Mouse (Mus musculus) stomach, embryonic 16.5 days (tissue): ENCODE measurements at regions not wholly inside any gene's neighbourhood (a gene's known extent, or its start where the extent isn't known, plus 50 kb on each side); places are given as distances from the start of the nearest gene placed in this dataset.

Experiments used
- ATAC-seq: fragments of 200-750 bp; cut with Nextera tagmentation; 2 replicates; pipeline ENCODE4 v1.8.0; 2017; ENCODE audit warnings: moderate number of reproducible peaks, moderate TSS enrichment; ENCODE audit not compliant: insufficient read depth, low FRiP score
- H3K27ac ChIP-seq: fragments of 300-500 bp; sonication (generic); 2 replicates; pipeline ENCODE4 v1.5.1; 2014; ENCODE audit warnings: low read length
- H3K27me3 ChIP-seq: fragments of 300-500 bp; sonication (generic); 2 replicates; pipeline ENCODE4 v1.6.1; 2014; ENCODE audit warnings: low read length, control low read depth, mixed read lengths; ENCODE audit not compliant: control insufficient read depth, insufficient read depth
- H3K36me3 ChIP-seq: fragments of 300-500 bp; sonication (generic); 2 replicates; pipeline ENCODE4 v1.6.1; 2014; ENCODE audit warnings: low read length; ENCODE audit not compliant: control insufficient read depth, insufficient read depth
- H3K4me1 ChIP-seq: fragments of 300-500 bp; sonication (generic); 2 replicates; pipeline ENCODE4 v1.6.1; 2014; ENCODE audit warnings: low read length, control low read depth, mixed read lengths; ENCODE audit not compliant: control insufficient read depth, insufficient read depth
- H3K4me2 ChIP-seq: fragments of 300-500 bp; sonication (generic); 2 replicates; pipeline ENCODE4 v1.6.1; 2014; ENCODE audit warnings: low read depth, low read length, mixed read lengths
- H3K4me3 ChIP-seq: fragments of 300-500 bp; sonication (generic); replicated peaks from 2 replicates; pipeline ENCODE4 v1.5.1; 2014; ENCODE audit warnings: mild to moderate bottlenecking, low read length
- H3K9ac ChIP-seq: fragments of 300-500 bp; sonication (generic); 2 replicates; pipeline ENCODE4 v1.6.1; 2014; ENCODE audit warnings: low read length
- H3K9me3 ChIP-seq: fragments of 300-500 bp; sonication (generic); replicated peaks from 2 replicates; pipeline ENCODE4 v1.6.1; 2016; ENCODE audit warnings: low read length, control low read depth; ENCODE audit not compliant: control insufficient read depth
- WGBS: fragments of 180-500 bp; shearing (Covaris S2); extraction: QIAGEN DNeasy Blood & Tissue Kit; methylation state at CpG from one replicate; pipeline ENCODE4 v1.1.7; 2014; 5-methylcytosine and 5-hydroxymethylcytosine counted together

DNA sequence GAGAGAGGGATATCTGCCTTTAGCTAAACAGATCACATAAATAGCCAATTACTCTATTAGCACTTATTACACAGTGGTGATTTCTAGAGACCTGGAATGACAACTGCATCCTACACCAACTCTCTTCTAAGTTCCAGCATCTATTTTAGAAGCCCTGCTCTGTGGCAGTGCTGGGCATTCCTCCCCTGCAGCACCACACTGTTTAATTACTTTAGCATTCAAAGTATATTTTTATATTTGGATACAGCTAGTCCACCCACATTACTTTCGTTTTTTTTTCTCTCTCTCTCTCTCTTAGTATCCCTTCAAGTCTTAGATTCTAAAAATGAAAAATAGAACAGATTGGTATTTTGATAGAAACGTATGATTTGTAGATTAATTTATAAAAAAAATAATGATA lies 250.1 kb downstream of the Nova1 start:
- 79% methylated on average over 2 of the region's 2 CpGs for WGBS
- H3K4me2 ChIP-seq, result no peak overlapping the region
- H3K36me3 ChIP-seq, result no peaks in the 10 kb centered on the region
- H3K9ac ChIP-seq, result no peak overlapping the region
- H3K27me3 ChIP-seq, result no peaks in the 10 kb centered on the region
- no peaks in the 10 kb centered on the region for H3K4me1 ChIP-seq
- no peaks in the 10 kb centered on the region for H3K9me3 ChIP-seq
- no peak for ATAC-seq
- no peak overlapping the region for H3K4me3 ChIP-seq
- no peak overlapping the region for H3K27ac ChIP-seq

DNA sequence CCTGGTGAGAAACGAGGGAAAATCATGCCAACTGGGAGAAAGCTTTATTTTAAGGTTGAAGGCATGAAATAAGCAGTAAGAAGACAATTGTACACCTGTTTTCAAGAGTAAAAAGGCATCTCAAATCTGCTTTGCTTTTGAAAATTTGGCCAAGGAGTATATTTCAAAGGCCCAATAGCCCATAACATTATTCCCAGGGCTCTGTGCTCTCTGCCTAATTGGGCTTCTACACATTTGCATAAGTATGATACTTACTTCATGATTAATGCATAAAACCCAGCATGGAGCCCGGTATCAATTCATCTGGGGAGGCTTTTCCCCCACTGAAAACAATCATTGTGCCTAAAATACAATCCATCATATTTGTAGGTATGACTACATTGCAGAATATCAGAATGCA lies 252.4 kb downstream of the Nova1 start:
- Histone ChIP-seq H3K4me1 (no peaks in the 10 kb centered on the region), H3K36me3 (no peaks in the 10 kb centered on the region), H3K27ac (no peak overlapping the region), H3K9me3 (no peaks in the 10 kb centered on the region), H3K27me3 (no peaks in the 10 kb centered on the region), H3K4me2 (no peak overlapping the region), H3K4me3 (no peak overlapping the region), H3K9ac (no peak overlapping the region)
- WGBS, result 61% methylated on average over 2 of the region's 2 CpGs
- no peak for ATAC-seq

DNA sequence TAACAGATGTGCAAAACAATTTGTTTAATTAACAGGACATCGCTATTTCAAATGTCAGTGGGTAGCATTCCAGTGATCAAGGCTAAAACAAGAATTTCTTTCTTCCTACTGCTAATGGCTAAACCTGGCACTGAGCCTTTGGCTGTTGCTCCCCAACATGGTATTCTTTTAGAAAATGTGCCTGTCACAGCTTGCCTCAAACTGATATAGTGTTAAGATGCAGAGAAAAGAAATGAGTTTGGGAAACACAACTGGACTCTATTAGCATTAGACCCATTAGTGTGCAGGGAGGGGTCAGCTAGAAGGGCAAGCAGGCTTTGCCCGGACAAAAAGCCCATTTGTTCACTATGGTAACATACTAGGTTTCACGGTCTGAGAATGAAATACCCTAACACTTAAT lies 297.8 kb downstream of the Nova1 start:
- Histone ChIP-seq H3K27ac (no peak overlapping the region), H3K36me3 (no peaks in the 10 kb centered on the region), H3K4me1 (no peaks in the 10 kb centered on the region), H3K4me3 (no peak overlapping the region), H3K9ac (no peak overlapping the region), H3K27me3 (no peaks in the 10 kb centered on the region), H3K4me2 (no peak overlapping the region), H3K9me3 (no peaks in the 10 kb centered on the region)
- no peak for ATAC-seq
- 54% methylated on average over 3 of the region's 3 CpGs for WGBS

DNA sequence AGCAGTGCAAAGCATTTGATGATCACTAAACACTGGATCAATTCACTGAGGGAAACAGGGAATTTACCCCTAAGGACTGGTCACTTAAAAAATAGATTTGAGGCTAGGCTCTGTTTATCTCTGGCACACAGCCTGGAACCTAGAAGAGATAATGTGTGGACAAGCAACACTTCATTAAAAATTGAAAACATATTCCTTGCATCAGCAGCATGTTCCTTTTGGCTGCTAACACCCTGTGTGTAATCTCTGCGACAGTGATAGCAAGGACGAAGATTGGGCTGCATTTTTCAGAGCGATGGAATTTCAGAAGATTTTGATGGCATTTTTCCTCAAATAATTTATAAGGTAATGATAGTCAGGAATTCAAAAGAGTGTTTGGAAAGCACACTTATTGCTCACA lies 310.9 kb downstream of the Nova1 start:
- no peak overlapping the region for H3K27ac ChIP-seq
- H3K36me3 ChIP-seq, result no peaks in the 10 kb centered on the region
- H3K4me3 ChIP-seq, result no peak overlapping the region
- no peaks in the 10 kb centered on the region for H3K9me3 ChIP-seq
- ATAC-seq, result no peak
- H3K4me2 ChIP-seq, result no peak overlapping the region
- H3K9ac ChIP-seq, result no peak overlapping the region
- no peaks in the 10 kb centered on the region for H3K27me3 ChIP-seq
- no peaks in the 10 kb centered on the region for H3K4me1 ChIP-seq
- WGBS, result 87% methylated on average over 3 of the region's 3 CpGs

DNA sequence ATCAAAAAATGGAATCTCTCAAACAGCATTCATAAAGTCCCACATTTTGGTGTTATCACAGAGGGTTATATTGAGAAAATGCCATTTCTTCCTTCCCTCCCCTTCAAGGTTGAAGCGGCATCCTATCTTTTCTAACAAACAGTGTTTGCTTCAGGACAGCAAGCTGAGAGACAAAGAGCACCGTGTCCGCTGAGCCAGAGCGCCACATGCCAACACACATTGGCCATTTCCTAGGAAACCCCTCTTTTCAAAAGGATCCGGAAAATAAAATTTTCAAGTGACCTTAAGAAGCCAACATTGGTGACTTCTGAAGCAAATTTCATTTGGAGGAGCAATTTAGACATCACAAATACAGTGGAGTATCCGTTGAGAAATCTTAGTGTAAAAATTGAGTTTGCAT lies 326.3 kb downstream of the Nova1 start:
- WGBS, result 85% methylated on average over 6 of the region's 6 CpGs
- no peak for ATAC-seq
- Histone ChIP-seq H3K36me3 (no peaks in the 10 kb centered on the region), H3K27me3 (no peaks in the 10 kb centered on the region), H3K9me3 (no peaks in the 10 kb centered on the region), H3K4me2 (no peak overlapping the region), H3K27ac (no peak overlapping the region), H3K4me3 (no peak overlapping the region), H3K4me1 (no peaks in the 10 kb centered on the region), H3K9ac (no peak overlapping the region)

DNA sequence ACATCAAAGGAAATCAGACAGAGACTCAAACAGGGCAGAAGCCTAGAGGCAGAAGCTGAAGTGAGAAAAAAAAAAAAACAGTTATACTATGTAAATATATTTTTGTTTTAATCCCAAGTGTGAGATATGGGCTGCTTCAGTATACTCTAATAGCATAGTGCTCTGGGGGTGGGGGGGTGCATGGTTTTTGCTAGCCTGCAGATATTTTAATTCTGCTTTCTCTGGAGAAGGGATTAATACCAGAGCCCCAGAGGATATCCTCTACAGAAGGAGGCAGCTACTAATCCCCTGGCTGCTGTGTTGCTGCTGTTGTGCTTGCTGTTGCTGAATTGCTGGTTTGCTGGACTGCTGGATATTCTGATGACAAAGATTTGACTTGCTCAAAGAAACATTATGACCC lies 367.8 kb downstream of the Nova1 start:
- ATAC-seq, result no peak
- Histone ChIP-seq H3K4me3 (no peak overlapping the region), H3K4me2 (no peak overlapping the region), H3K4me1 (no peaks in the 10 kb centered on the region), H3K27me3 (no peaks in the 10 kb centered on the region), H3K27ac (no peak overlapping the region), H3K9ac (no peak overlapping the region), H3K36me3 (no peaks in the 10 kb centered on the region), H3K9me3 (no peaks in the 10 kb centered on the region)

DNA sequence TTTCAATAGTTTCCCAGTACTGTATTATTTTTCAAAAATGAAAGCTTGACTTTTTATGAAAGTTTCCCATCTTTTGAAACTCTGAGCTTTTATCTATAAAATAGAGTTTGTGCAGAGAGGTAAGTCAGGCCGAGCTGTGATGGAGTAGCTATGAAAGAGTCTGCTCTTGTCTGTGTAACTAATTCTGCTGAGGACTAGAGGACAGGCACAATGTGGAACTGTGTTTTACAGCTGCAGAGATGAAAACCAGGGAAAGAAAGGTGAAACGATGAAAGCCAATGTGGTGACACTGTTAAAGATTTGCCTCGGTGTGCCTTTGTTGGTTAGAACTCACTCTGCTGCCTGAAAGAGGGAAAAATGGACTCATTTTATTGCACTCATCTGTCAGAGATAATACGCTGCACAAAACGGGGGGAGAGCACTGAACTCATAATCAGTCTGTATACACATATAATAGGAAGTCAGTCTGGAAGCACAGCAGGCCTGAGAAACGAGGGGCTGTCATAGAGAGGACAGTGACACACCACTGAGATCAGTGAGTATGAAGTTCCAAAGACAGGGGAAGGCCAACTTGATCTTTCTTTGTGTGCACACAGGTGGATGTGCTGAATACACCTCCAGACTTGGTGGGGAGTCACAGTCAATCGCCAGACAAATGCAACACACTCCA lies 373.9 kb downstream of the Nova1 start:
- WGBS, result 71% methylated on average over 7 of the region's 7 CpGs

DNA sequence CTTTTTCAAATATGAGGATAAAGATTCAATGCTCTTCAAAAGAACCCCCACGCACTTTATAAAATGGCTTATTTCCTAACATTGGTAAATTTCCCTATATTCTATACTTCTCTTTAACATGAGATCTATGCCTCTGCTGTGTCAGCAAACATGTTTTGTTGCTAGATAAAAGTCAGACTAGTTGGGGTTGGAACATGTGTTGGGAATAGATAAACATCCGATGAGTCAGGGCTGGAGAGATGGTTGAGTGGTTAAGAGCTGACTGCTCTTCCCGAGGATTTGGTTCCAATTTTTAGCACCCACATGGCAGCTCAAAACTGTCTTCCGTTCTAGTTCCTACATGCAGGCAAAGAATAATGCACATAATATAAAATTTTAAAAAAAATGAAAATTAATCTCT lies 399.1 kb downstream of the Nova1 start:
- no peaks in the 10 kb centered on the region for H3K36me3 ChIP-seq
- no peaks in the 10 kb centered on the region for H3K4me1 ChIP-seq
- no peak overlapping the region for H3K27ac ChIP-seq
- 85% methylated on average over 4 of the region's 4 CpGs for WGBS
- no peak overlapping the region for H3K4me3 ChIP-seq
- no peak overlapping the region for H3K4me2 ChIP-seq
- ATAC-seq, result no peak
- no peaks in the 10 kb centered on the region for H3K9me3 ChIP-seq
- H3K9ac ChIP-seq, result no peak overlapping the region
- H3K27me3 ChIP-seq, result no peaks in the 10 kb centered on the region

More for the DNA sequence above, 373.9 kb downstream of the Nova1 start:
- Histone ChIP-seq H3K36me3 (no peaks in the 10 kb centered on the region), H3K4me1 (no peaks in the 10 kb centered on the region), H3K9me3 (no peaks in the 10 kb centered on the region), H3K4me2 (no peak overlapping the region), H3K4me3 (no peak overlapping the region), H3K9ac (no peak overlapping the region), H3K27me3 (no peaks in the 10 kb centered on the region), H3K27ac (no peak overlapping the region)
- no peak for ATAC-seq

DNA sequence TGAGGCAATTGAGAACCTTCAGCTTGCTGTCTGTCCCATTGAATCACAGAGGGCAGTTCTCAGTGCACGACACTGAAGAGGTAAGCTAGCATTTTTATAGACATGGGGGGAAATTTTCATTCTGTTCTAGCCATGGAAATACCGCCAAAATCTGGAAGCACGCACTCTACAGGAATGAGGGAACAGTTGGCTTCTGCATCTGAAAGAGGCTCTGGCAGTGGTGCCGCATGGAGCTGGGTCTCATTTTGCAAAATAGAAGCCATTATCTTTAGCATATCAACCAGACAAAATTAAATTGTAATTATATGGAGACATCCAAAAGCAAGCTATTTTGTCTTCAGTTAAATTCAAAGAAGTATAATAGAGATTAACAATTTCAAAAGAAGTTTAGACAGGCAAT lies 399.7 kb downstream of the Nova1 start:
- no peaks in the 10 kb centered on the region for H3K4me1 ChIP-seq
- H3K4me2 ChIP-seq, result no peak overlapping the region
- H3K9me3 ChIP-seq, result no peaks in the 10 kb centered on the region
- no peak for ATAC-seq
- no peaks in the 10 kb centered on the region for H3K36me3 ChIP-seq
- no peaks in the 10 kb centered on the region for H3K27me3 ChIP-seq
- no peak overlapping the region for H3K9ac ChIP-seq
- no peak overlapping the region for H3K27ac ChIP-seq
- 88% methylated on average over 4 of the region's 4 CpGs for WGBS
- no peak overlapping the region for H3K4me3 ChIP-seq
